Mouse (Mus musculus) ovary, adult 18-20 months (tissue): Measurements from ENCODE around the gene Dmrtc2.
A peak's percentile ranks its signal among the peaks of the same experiment; 100 is the strongest.
"Not testable (repeated sequence)": the region's sequence is repeated elsewhere in the genome, so short reads cannot be mapped to it uniquely, and the experiment has no call there.

Experiments
- DNase-seq: peaks from one replicate; pipeline ENCODE4 v3.0.0; 2022; ENCODE audit warnings: low spot score, mixed read lengths

Dmrtc2 gene

GRCm38 (mm10) chr7:24869532-24870165 lies at the start of gene Dmrtc2, which contains the start of gene Lypd4:
Gene Dmrtc2 (plus strand): TSS chr7:24870057.
Gene Lypd4 (minus strand): TSS chr7:24869941.
- DNase-seq = no peak

- no peak for DNase-seq
Measured at GRCm38 (mm10) chr7:24824452-24824851, 45.4 kb upstream of the Dmrtc2 start.

GRCm38 (mm10) chr7:24827181-24827580 lies 42.7 kb upstream of the Dmrtc2 start:
- DNase-seq = no peak

- DNase-seq = not testable (repeated sequence)
Measured at GRCm38 (mm10) chr7:24838732-24839409, 31.0 kb upstream of the Dmrtc2 start.

- DNase-seq = no peak
Measured at GRCm38 (mm10) chr7:24839410-24839808, 30.4 kb upstream of the Dmrtc2 start.

GRCm38 (mm10) chr7:24840331-24840730 lies 29.5 kb upstream of the Dmrtc2 start:
- DNase-seq = no peak

- DNase-seq = no peak
Measured at GRCm38 (mm10) chr7:24841009-24841408, 28.8 kb upstream of the Dmrtc2 start.

- DNase-seq = no peak
Measured at GRCm38 (mm10) chr7:24844144-24844543, 25.7 kb upstream of the Dmrtc2 start.

GRCm38 (mm10) chr7:24845181-24845580 lies 24.7 kb upstream of the Dmrtc2 start:
- DNase-seq = no peak

GRCm38 (mm10) chr7:24845713-24846112 lies 24.1 kb upstream of the Dmrtc2 start:
- no peak for DNase-seq

GRCm38 (mm10) chr7:24846576-24846975 lies 23.3 kb upstream of the Dmrtc2 start:
- not testable (repeated sequence) for DNase-seq

GRCm38 (mm10) chr7:24850162-24850561 lies 19.7 kb upstream of the Dmrtc2 start:
- DNase-seq = no peak

- peak; percentile 54 for DNase-seq
Measured at GRCm38 (mm10) chr7:24850899-24851303, 19.0 kb upstream of the Dmrtc2 start.

GRCm38 (mm10) chr7:24851596-24852325 lies 18.1 kb upstream of the Dmrtc2 start:
- no peak for DNase-seq

- DNase-seq = no peak
Measured at GRCm38 (mm10) chr7:24852557-24853232, 17.2 kb upstream of the Dmrtc2 start.

- DNase-seq = no peak
Measured at GRCm38 (mm10) chr7:24853233-24853563, 16.7 kb upstream of the Dmrtc2 start.

GRCm38 (mm10) chr7:24853695-24854094 lies 16.2 kb upstream of the Dmrtc2 start:
- no peak for DNase-seq

- no peak for DNase-seq
Measured at GRCm38 (mm10) chr7:24856460-24857120, 13.3 kb upstream of the Dmrtc2 start.

- DNase-seq = no peak
Measured at GRCm38 (mm10) chr7:24859234-24859633, 10.6 kb upstream of the Dmrtc2 start.

GRCm38 (mm10) chr7:24861913-24862312 lies 7.9 kb upstream of the Dmrtc2 start, which contains the start of gene Gm9844:
Gene Gm9844 (plus strand): TSS chr7:24862213.
- DNase-seq = no peak

GRCm38 (mm10) chr7:24862853-24863252 lies 7.0 kb upstream of the Dmrtc2 start:
- DNase-seq = no peak

- DNase-seq = no peak
Measured at GRCm38 (mm10) chr7:24864156-24864555, 5.7 kb upstream of the Dmrtc2 start.
